Mouse (Mus musculus) MEL-GATA-1-ER (cell line): Measurements from ENCODE around the gene Traf3ip2.

ENCODE experiments used
- DNase-seq: peaks from one replicate; pipeline ENCODE4 v3.0.0-alpha.2; 2012; ENCODE audit warnings: low read depth; ENCODE audit errors: extremely low read depth

Gene Traf3ip2

DNA sequence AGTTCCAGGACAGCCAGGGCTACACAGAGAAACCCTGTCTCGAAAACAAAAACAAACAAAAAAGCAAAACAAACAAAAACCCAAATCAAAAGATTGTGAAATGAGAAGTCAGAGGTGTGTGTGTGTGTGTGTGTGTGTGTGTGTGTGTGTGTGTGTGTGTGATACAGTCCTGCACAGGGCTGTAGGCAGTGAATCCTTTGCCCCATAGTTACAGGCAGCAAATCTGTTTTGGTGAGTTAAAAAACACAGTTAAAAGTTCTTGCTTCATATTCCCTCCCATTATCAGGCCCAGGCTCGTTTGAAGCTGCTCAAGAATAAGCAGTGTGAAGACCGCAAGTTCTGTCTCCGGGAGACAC lies at the start of gene Traf3ip2:
Traf3ip2 (plus strand) TSS at position 302 of the 356 bp plus-strand sequence.
- no peak for DNase-seq

DNA sequence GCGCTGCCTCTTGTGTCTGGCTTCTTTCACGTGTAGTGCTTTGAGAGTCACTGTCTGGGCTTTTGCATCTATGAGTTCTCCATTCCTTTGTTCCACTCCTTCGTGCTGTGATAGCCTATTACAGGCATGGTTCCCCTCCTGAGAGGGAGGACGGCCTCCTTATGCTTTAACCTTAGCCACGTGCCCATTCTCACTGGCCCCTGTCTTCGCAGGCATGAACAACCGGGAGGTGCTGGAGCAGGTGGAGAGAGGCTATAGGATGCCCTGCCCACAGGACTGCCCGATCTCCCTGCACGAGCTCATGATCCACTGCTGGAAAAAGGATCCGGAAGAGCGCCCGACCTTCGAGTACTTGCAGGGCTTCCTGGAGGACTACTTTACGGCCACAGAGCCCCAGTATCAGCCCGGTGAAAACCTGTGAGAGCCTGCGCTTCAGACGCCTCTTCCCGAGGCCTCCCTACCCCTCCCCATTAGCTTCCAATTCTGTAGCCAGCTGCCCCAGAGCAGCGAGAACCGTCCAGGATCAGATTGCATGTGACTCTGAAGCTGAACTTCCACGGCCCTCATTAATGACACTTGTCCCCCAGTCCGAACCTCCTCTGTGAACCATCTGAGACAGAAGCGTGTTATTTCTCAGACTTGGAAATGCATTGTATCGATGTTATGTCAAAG lies 49.0 kb upstream of the Traf3ip2 start:
- no peak for DNase-seq

DNA sequence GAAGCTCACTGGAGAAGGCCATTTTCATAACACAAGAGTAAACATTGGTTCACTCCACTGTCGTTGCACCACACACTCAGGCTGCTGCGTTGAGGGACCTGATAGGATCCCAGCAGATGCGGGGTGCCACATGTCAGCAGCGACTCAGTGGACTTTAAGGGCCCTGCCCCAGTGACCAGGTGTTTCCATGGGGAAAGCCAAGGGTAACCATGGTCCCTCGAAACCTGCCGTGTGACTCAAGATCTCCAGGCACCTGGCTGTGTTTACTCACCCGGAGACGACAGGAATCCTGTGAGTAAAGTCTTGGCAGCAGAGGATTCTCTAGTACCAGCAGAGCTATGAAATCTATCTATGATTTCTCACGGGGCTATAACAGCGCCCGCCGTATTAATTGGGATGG lies 45.8 kb upstream of the Traf3ip2 start:
- DNase-seq, result no peak

DNA sequence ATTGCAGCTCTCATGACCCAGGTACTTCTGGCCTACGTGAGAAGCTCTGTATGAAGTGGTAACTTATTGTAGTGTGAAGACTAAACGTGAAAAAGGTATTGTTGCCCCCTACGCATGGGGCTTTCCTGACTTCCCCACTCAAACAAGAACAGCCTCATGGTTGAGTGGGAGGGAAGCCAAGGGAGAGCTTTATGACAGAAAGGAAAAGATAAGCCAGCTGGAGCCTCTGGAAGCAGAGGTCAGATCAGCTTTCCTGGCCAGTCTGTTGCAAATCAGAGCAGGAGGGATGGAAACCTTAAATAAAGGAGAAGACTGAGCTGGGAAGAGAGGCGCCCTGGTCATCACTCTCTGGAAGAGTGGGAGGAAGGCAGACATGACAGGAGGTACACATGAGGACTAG lies 43.7 kb upstream of the Traf3ip2 start:
- DNase-seq, result no peak

DNA sequence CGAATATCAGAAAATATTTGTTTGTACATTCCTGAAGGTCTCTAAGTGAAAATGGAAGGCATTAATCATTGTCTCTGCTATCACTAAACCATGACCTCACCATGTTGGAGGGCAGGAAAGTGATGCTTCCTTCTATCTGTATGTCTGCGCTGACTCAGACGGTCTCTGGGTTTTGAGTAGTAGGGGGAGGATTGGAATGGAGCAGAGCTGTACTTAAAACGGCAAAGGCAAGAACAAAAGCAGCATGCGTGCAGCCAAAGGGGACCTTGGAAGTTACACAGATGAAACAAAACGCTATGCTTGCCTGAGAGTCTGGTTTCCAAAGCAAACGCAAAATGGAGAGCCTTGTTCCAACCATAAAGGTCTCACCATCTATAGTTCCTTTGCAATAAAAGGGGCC lies 41.7 kb upstream of the Traf3ip2 start:
- DNase-seq, result no peak

DNA sequence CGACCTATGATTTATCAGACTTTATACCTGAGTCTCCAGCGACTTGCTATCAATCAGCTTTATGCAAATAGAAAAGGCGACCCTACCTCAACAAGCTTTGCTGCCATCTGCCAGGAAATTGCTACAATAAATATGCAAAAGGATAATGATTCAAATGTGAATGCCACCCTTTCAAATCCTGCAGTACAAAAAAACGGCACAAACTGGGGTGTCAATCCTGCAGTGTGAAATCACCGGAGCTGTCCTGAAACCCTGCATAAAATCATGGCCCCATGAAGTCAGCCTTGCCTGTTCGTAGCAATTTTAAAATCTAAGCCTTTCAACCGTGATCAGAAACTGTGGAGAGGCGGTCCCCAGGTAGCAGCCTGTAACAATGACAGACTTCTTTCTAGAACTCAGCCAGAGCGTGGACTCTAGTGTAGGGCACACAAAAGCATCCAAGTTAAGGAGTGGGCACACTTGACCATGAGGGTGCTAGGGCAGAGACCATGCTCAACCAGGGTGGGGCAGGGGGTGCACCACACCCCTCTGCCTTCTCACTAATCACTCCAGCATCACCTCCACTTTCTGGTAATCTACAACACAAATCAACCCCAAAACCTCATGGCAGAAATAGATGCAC lies 40.6 kb upstream of the Traf3ip2 start:
- no peak for DNase-seq

DNA sequence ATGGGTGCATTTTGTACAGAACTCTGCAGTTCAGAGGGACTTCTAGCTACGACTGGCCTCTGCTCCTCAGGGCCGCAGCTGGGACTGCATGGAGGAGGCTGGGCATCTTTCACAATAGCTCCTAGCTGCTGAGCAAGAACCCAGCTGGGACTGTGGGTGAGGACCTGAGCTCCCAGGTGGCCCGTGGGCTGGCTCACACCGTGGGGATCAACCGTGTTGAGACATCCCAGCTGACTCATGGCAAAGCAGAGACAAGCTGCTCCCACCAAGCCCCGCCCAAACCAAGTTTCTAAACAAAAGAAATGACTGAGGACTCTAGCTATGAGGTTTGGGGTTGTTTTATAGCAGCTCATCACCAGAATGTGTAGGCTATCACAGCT lies 40.1 kb upstream of the Traf3ip2 start:
- no peak for DNase-seq

DNA sequence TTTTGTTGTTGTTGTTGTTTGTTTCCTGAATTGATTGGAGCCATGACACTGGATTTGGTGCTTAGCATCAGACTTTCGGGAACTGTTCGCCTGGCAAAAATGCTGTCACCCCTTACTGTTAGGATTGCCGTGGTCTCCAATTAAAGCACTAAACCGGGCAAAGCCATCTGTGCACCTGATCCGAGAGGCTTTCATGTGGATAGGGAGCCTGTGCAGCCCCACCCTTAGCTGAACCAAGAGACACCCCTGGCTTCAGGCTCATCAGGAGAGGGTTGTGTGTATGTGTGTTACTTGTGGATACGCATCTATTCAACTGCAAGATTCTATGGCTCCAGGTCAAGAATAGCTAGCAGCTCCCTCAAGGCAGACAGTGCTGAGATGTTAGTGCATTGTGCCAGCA lies 36.3 kb upstream of the Traf3ip2 start:
- DNase-seq, result no peak

DNA sequence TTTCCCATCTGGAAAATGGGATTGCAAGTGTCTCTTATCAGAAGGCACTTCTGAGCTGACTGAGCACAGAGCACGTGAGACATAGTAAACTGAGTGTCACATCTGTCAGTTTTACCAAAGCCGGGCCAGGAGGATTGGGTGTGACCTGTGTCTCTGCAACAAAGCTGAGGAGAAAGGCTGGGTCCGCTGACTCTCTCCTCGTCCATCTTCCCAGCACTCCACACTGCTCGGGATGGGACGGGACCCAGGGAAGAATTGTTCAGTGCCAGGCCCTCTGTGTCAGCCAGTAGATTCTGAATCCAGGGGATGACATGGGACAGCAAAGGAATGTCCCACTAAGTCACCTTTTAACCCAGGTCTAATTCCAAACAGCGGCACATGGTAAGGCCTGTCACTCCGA lies 32.3 kb upstream of the Traf3ip2 start:
- DNase-seq, result no peak

DNA sequence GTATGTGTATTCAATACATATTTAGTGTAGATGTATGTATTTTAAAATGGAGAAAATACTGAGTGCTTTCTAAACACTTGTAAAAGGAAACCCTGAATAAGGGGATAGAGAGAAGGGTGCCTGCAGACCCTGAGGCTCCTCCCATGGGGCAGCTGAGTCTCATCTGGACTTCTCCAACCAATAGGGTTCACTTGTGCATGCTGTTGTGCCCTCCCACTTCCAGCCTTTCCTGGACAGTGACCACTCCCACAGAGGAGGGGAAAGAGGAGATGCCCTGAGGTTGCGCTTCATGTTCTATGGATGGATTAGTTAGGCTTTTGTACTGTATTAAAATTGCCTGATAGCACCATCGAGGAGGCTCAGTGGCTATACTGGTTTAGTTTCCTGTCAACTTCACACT lies 30.3 kb upstream of the Traf3ip2 start:
- DNase-seq, result no peak

DNA sequence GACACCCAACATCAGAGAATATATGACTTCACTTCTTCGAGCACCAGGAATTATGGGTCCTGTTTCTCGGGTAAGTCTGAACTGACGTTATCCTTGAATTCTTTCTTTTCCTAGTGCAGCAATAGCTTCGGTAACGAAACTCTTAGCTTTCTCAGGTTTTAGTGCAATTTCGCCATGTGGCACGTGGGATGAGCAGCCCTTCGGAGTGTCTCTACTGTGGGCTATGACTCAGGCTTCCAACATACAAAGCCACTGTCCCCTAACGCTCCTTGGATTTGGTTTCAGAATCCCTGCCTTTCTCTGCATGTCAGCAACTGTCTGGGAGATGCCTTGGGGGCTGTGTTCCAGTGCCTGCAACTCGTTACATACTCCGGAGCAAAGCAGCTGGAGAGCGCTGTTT lies 29.0 kb upstream of the Traf3ip2 start:
- DNase-seq, result no peak

DNA sequence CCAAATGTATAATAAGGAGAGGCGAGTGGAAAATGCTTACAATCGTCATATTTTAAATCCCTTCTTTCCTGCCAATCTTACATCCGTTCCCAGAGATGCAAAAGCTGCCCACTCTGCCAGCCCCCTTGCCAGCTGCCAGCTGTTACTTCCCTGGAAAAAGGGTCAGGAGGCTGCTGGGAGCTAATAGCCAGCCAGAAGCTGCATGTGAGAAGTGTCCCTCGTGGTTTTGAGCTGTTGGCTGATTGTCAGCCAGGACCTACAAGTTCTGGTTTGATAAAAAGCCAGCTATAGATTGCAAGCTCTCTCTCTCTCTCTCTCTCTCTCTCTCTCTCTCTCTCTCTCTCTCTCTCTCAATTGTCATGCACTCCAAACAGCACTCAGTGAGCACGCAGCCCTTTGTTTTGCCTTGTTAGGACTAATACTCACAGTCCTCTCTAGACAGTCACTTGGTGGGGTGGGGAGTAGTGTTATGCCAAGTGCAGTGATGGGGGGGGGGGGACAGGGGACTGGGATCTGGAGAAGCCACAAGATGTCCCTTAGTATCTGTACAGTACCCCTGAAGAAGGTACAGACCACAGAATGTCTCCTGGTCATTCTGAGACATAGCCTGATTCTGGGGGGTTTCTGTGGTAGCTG lies 25.3 kb upstream of the Traf3ip2 start:
- DNase-seq, result no peak

DNA sequence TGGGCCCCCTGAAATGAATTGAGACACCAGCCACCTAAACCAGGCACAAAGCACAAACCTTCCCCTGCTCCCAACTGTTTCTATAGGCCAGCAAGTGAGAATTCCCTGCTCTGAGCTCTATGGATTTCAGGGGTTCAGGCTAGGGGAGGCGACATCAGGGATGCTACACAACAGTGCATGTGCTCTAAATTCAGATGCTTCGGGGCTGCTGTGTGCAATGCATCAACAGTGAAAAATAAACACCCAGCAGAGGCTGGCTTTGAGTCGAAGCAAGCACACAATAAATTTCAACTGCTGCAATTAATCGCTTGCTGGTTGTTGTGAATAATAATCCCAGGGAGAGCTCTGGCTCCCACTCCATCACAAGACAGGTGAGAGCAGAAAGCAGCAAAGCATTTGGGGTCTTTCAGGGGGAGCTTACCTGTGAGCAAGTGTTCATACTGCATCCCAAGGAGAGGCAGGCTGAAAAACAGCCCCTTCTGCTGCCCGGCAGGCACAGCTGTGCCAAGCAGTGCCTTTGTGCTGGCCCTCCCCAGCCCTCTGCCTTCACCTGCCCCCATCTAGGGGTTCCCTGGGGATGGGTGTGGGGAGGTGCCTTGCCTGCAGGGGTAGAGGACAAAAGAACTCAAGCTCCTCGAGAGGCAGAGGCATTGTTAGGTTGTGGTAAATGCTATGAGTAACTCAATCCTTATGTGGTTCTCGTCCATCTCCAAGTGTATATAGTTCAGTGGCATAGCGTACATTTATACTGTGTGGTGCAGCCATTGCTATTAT lies 24.6 kb upstream of the Traf3ip2 start:
- no peak for DNase-seq

DNA sequence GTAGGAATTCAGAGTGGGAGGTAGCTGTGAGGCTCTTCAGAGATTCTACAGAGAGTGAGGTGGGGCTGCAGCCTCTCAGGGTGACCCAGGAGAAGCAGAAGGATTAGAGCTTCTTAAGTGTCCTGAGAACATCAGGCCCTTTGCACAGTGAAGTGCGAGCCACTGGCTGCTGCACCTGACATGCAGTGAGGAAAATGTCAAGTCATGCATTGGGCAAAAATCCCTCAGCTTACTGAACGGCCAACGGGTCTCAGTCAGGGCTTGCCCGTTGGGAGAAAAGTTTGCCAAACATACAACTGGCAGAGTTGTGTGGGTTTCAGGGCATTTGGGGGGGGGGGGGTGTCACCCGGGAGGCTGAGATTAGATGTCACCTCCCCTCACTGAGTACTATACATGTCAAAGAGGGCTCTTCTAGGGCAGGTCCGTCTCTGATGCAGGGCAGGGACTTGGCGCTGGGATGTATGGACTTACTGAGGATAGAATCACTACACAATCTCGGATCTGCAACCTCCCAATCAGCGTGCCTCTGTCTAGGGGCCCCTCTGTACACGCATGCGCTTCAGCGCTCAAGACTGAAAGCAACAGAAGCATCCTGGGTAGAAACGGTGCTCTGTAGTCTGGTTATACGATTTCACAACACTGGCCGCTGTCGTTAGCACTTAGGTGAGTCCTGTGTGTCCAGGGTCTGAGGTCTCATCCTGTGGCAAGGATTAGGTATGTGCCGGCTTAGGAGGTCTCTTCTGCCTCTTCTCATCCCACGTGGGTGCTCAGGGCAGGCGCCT lies 22.8 kb upstream of the Traf3ip2 start:
- DNase-seq, result no peak

DNA sequence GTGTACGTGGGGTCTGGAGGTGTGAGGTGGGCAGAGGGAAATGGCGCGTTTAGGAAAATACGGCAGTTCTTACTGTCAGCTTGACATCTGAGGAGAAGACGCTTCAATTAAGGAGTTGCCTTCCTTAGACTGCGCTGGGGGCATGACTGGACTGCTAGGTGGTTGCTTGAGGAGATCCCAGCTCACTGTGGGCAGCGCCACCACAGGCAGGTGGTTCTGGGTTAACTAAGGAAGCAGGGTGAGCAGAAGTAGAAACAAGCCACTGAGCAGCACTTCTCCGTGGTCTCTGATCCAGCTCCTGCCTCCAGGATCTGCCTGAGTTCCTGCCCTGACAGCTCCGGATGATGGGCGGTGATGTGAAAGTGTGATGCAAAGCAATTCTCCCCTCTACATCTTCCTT lies 22.1 kb upstream of the Traf3ip2 start:
- DNase-seq, result no peak

DNA sequence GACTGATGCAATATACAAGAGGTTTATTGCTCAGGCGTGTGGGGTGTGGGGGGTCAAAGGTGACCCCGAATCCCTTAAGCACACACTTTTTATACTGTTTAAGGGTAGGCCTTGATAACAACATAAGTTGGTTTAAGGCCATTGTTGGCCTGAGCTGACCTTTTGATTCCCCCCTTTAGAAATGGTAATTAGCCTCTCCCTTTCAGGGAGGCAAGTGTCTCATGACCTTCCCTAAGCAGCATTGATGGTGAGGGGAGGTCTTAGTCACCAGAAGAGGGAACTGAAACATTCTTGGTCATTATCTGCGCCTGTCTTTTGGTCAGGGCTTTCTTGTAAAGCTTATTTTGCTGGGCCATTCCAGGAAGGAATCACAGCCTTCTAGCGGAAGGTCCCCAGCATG lies 20.2 kb upstream of the Traf3ip2 start:
- no peak for DNase-seq

DNA sequence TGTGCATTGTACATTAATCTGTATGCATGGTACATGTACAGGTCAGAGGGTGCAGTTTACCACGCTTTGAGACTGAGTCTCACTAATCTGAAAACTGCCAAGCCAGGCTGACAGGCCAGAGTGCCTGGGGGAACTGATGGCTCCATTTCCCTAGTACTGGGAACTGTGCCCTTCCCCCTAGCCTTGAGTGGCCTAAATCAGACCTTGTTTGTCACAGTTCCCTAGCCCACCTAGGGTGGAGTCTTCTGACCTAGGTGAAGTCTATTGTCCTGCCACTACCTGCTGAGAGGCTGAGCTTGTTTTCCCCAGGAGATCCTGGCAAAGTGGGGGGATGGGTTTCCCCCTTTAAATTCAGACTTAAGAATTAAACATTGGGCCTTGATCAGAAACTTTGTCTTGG lies 18.0 kb upstream of the Traf3ip2 start:
- DNase-seq, result no peak

DNA sequence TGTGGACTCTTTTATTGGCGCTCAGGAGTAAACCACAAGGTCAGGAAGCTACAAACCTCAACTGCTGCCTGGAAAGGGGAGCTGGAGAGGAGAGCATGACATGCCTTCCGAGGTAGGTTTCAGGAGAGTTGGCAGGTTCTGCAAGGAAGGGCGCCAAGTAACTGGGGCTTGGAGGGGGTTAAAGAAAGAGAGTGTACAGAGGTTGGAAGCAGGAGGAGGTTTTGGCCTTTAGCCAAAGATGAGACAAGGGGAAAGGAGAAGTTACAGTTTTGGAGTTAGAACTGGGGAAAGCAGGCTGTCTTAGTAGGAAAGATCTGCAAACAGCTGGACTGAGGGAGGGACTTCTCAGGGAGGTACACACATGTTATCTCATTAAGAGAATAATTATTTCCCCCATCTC lies 16.9 kb upstream of the Traf3ip2 start:
- DNase-seq, result peak; percentile 41

DNA sequence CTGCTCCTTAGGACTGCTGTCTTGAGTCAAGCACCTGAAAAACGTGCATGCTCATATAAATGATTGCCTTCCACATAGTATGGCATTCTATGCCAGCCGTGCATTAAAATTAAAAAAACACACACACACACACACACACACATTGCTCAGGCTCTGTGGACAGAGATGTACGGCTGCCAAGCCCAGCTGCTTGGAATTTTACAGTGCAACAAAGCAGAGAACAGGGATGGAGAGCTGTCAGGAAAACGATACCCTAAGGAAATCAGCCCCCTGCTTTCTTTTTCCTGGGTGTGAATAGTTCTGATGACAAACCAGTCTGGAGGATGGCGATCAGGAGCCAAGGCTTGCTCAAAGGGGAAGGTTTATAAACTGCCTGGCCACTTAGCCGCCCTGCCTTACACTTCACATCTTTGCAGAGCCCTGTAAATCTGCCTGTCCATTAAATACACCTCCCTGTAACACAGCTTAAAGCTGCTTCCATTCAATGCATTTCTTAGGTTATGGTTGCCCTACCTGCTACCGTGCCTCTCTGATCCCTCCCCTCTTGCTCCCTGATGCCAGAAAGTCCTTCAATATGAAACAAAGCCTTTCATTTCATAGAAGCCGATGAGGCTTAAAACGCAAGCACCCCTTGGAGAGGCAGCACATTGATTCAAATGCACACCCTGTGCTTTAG lies 15.5 kb upstream of the Traf3ip2 start:
- no peak for DNase-seq

DNA sequence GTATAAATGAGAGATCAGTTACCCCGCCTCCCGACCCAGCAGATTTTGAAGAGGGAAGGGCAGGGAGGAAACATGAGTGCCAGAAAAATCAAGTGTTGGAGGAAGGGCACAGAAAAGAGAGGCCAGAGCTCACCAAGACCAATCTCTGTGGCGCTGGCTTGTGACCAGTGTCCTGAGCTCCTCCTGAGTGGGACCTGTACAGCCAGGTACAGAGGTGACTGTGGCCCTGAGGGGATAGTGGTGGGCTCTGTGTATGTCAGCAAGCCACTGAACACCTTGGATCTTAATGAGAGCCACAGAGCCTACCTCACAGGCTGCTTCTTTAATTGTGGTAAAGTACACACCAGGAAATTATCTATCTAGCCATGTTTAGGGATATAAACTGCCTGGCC lies 14.9 kb upstream of the Traf3ip2 start:
- DNase-seq, result no peak

DNA sequence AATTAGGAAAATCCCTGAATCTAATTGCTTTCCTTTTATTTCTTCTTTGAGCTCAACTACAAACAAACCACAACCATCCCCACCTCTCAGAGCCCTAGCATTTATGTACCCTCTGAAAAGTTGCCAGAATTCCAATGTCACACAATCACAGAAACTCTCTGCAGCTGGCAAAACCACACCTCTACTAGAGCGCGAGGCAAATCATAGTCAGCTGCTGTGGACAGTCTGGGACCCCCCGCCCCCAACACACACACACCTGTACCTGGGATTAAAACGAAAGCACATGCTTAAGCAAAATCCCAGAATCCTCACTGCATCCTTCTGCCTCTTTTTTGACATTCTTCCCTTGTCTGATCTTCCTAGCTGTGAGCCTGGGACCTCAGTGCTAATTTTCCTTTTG lies 13.1 kb upstream of the Traf3ip2 start:
- no peak for DNase-seq
